Mouse (Mus musculus): ENCODE measurements at regions not wholly inside any gene's neighbourhood (a gene's known extent, or its start where the extent isn't known, plus 50 kb on each side); places are given as distances from the start of the nearest gene placed in this dataset.

- peak overlapping the region; percentile 44 for H3K4me2 ChIP-seq (ENCODE audit: low read depth)
- H3K79me2 ChIP-seq (ENCODE audit: control insufficient read depth, insufficient read depth): no peaks in the 10 kb centered on the region
- TF ChIP-seq POLR2AphosphoS2 (IDR thresholded peaks at IDR 0.05; ENCODE audit: insufficient read length, low read depth) (no peak), E2F4 (IDR thresholded peaks at IDR 0.05; ENCODE audit: insufficient read depth) (no peak), SRF (IDR thresholded peaks at IDR 0.05; ENCODE audit: control insufficient read depth, insufficient read length, low read depth) (no peak), TCF3 (IDR thresholded peaks at IDR 0.05; ENCODE audit: insufficient read length, low read depth) (no peak), TCF12 (IDR thresholded peaks at IDR 0.05; ENCODE audit: insufficient read depth, poor library complexity, severe bottlenecking) (no peak), CEBPB (IDR thresholded peaks at IDR 0.05; ENCODE audit: insufficient read depth, poor library complexity, severe bottlenecking) (no peak)
- H3K36me3 ChIP-seq (ENCODE audit: control insufficient read depth, insufficient read depth): no peaks in the 10 kb centered on the region
- no peaks in the 10 kb centered on the region for H3K27me3 ChIP-seq (ENCODE audit: control insufficient read depth, insufficient read depth, insufficient read length)
- H3ac ChIP-seq (ENCODE audit: control insufficient read depth, insufficient read length): no peak overlapping the region
- H3K4me3 ChIP-seq: no peak overlapping the region
Observed at GRCm38 (mm10) chr15:63400011-63400410, 445.0 kb downstream of the Gsdmc2 start.

DNA sequence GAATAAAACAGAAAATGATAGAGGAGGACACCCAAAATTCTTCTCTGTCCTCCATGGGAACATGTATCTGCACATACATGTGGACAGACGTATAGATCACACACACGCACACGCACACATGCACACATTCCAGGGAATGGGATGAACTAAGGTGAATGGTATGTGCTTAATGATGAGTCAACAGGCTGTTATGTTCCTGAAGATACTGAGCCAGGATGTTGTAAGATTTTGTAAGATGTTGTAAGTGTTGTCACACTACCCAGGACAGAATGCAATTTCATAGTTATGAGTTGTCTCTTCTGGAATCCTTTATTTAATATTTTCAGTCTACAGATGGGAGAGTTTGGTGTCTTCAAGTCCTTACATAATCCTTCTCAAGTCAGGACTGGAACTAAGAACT, 447.5 kb downstream of the Gsdmc2 start:
- Histone ChIP-seq H3K79me2 (ENCODE audit: control insufficient read depth, insufficient read depth) (no peaks in the 10 kb centered on the region), H3K36me3 (ENCODE audit: control insufficient read depth, insufficient read depth) (no peaks in the 10 kb centered on the region), H3ac (ENCODE audit: control insufficient read depth, insufficient read length) (no peak overlapping the region), H3K4me2 (ENCODE audit: low read depth) (no peak overlapping the region), H3K4me3 (no peak overlapping the region), H3K27me3 (ENCODE audit: control insufficient read depth, insufficient read depth, insufficient read length) (no peaks in the 10 kb centered on the region)
- no peak for TF ChIP-seq POLR2AphosphoS2 (IDR thresholded peaks at IDR 0.05; ENCODE audit: insufficient read length, low read depth)
- peak; percentile 81 for TF ChIP-seq CEBPB (IDR thresholded peaks at IDR 0.05; ENCODE audit: insufficient read depth, poor library complexity, severe bottlenecking)
- TF ChIP-seq POLR2A (IDR thresholded peaks at IDR 0.05; ENCODE audit: insufficient read length, low read depth): no peak

DNA sequence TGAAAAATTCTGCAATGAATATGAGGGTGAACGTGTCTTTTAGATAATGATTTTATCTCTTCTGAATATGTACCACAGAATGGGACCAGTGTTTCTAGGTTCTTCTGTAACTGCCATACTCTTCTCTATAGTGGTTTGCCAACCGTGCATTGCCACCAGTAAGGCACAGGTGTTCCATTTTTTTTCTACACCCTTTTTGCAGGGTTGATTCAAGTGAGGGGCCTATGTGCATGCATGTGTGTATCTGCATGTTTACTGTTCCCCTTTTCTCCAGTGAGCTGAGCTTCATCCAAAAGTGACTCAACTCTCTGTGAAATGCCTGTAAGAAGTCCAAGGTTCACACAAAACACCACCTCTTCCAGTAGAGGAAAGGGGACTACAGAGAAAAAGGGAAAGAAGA, 467.7 kb downstream of the Gsdmc2 start:
- no peak overlapping the region for H3K4me2 ChIP-seq (ENCODE audit: low read depth)
- TF ChIP-seq E2F4 (IDR thresholded peaks at IDR 0.05; ENCODE audit: insufficient read depth) (no peak), TCF12 (IDR thresholded peaks at IDR 0.05; ENCODE audit: insufficient read depth, poor library complexity, severe bottlenecking) (no peak), POLR2AphosphoS2 (IDR thresholded peaks at IDR 0.05; ENCODE audit: insufficient read length, low read depth) (no peak), REST (IDR thresholded peaks at IDR 0.05; ENCODE audit: insufficient read depth, insufficient read length) (no peak)
- H3K36me3 ChIP-seq (ENCODE audit: control insufficient read depth, insufficient read depth): no peaks in the 10 kb centered on the region
- H3ac ChIP-seq (ENCODE audit: control insufficient read depth, insufficient read length): no peak overlapping the region
- no peaks in the 10 kb centered on the region for H3K27me3 ChIP-seq (ENCODE audit: control insufficient read depth, insufficient read depth, insufficient read length)
- no peak overlapping the region for H3K4me3 ChIP-seq
- H3K79me2 ChIP-seq (ENCODE audit: control insufficient read depth, insufficient read depth): no peaks in the 10 kb centered on the region

- no peak overlapping the region for H3ac ChIP-seq (ENCODE audit: control insufficient read depth, insufficient read length)
- H3K36me3 ChIP-seq (ENCODE audit: control insufficient read depth, insufficient read depth): no peaks in the 10 kb centered on the region
- no peak overlapping the region for H3K4me3 ChIP-seq
- TF ChIP-seq POLR2AphosphoS2 (IDR thresholded peaks at IDR 0.05; ENCODE audit: insufficient read length, low read depth) (no peak), E2F4 (IDR thresholded peaks at IDR 0.05; ENCODE audit: insufficient read depth) (no peak), SRF (IDR thresholded peaks at IDR 0.05; ENCODE audit: control insufficient read depth, insufficient read length, low read depth) (no peak), MYOD1 (IDR thresholded peaks at IDR 0.05; ENCODE audit: control insufficient read depth in 1 of 3, insufficient read length in 2 of 3, low read depth in 2 of 3) (peak in 1 of 3 experiments; percentile 5), POLR2A (IDR thresholded peaks at IDR 0.05; ENCODE audit: insufficient read length, low read depth) (no peak), CEBPB (IDR thresholded peaks at IDR 0.05; ENCODE audit: insufficient read depth, poor library complexity, severe bottlenecking) (no peak), TCF3 (IDR thresholded peaks at IDR 0.05; ENCODE audit: insufficient read length, low read depth) (no peak), USF1 (IDR thresholded peaks at IDR 0.05; ENCODE audit: low read depth) (no peak)
- H3K4me2 ChIP-seq (ENCODE audit: low read depth): no peak overlapping the region
- no peaks in the 10 kb centered on the region for H3K27me3 ChIP-seq (ENCODE audit: control insufficient read depth, insufficient read depth, insufficient read length)
- no peaks in the 10 kb centered on the region for H3K79me2 ChIP-seq (ENCODE audit: control insufficient read depth, insufficient read depth)
Observed at GRCm38 (mm10) chr15:63371328-63372023, 473.5 kb downstream of the Gsdmc2 start.

DNA sequence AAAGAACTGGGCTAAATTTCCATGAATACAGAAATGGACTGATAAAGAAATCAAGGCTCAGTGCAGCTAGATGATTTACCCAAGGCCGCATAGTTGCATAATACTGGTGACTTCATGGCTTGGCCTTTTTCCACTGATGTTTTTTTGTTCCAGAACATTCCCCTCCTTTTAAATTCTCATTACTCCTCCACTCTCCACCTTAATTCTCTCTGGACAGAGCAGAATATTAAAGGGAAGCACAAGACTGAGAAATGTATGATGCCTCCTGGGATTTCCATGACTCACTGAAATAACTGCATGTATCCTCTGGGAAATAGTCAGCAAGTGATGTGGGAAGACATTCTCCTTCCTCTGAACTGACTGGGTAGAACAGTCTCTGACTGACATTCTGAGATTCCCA, 480.5 kb downstream of the Gsdmc2 start:
- H3K27me3 ChIP-seq (ENCODE audit: control insufficient read depth, insufficient read depth, insufficient read length): no peaks in the 10 kb centered on the region
- no peaks in the 10 kb centered on the region for H3K79me2 ChIP-seq (ENCODE audit: control insufficient read depth, insufficient read depth)
- H3K4me3 ChIP-seq: no peak overlapping the region
- no peak for TF ChIP-seq POLR2AphosphoS2 (IDR thresholded peaks at IDR 0.05; ENCODE audit: insufficient read length, low read depth)
- TF ChIP-seq CEBPB (IDR thresholded peaks at IDR 0.05; ENCODE audit: insufficient read depth, poor library complexity, severe bottlenecking): peak; percentile 95
- no peaks in the 10 kb centered on the region for H3K36me3 ChIP-seq (ENCODE audit: control insufficient read depth, insufficient read depth)
- H3K4me2 ChIP-seq (ENCODE audit: low read depth): no peak overlapping the region
- H3ac ChIP-seq (ENCODE audit: control insufficient read depth, insufficient read length): no peak overlapping the region

- Histone ChIP-seq H3K36me3 (ENCODE audit: control insufficient read depth, insufficient read depth) (no peaks in the 10 kb centered on the region), H3K79me2 (ENCODE audit: control insufficient read depth, insufficient read depth) (no peaks in the 10 kb centered on the region), H3ac (ENCODE audit: control insufficient read depth, insufficient read length) (no peak overlapping the region), H3K27me3 (ENCODE audit: control insufficient read depth, insufficient read depth, insufficient read length) (no peaks in the 10 kb centered on the region), H3K4me3 (no peak overlapping the region), H3K4me2 (ENCODE audit: low read depth) (no peak overlapping the region)
- TF ChIP-seq REST (IDR thresholded peaks at IDR 0.05; ENCODE audit: insufficient read depth, insufficient read length) (no peak), TCF3 (IDR thresholded peaks at IDR 0.05; ENCODE audit: insufficient read length, low read depth) (no peak), USF1 (IDR thresholded peaks at IDR 0.05; ENCODE audit: low read depth) (no peak), POLR2AphosphoS2 (IDR thresholded peaks at IDR 0.05; ENCODE audit: insufficient read length, low read depth) (no peak), POLR2A (IDR thresholded peaks at IDR 0.05; ENCODE audit: insufficient read length, low read depth) (no peak), MAX (IDR thresholded peaks at IDR 0.05; ENCODE audit: low read depth) (no peak), MYOG (IDR thresholded peaks at IDR 0.05; ENCODE audit: control insufficient read depth in 1 of 3, insufficient read depth in 1 of 3, insufficient read length in 2 of 3, low read depth in 2 of 3) (no peak), MYOD1 (IDR thresholded peaks at IDR 0.05; ENCODE audit: control insufficient read depth in 1 of 3, insufficient read length in 2 of 3, low read depth in 2 of 3) (no peak), TCF12 (IDR thresholded peaks at IDR 0.05; ENCODE audit: insufficient read depth, poor library complexity, severe bottlenecking) (no peak), SRF (IDR thresholded peaks at IDR 0.05; ENCODE audit: control insufficient read depth, insufficient read length, low read depth) (no peak), CEBPB (IDR thresholded peaks at IDR 0.05; ENCODE audit: insufficient read depth, poor library complexity, severe bottlenecking) (no peak), E2F4 (IDR thresholded peaks at IDR 0.05; ENCODE audit: insufficient read depth) (no peak)
Observed at GRCm38 (mm10) chr15:63360402-63360801, 484.6 kb downstream of the Gsdmc2 start.
